Mouse (Mus musculus) liver, postnatal 0 days (tissue): Measurements from ENCODE around the gene Serpina3m. TPM values are rescaled to one million over a fixed set of nuclear protein-coding genes. Genes with fewer than 3 reads are reported as not detected.
"Not testable (repeated sequence)": the region's sequence is repeated elsewhere in the genome, so short reads cannot be mapped to it uniquely, and the experiment has no call there.

Experiments used
- ATAC-seq: fragments of 200-750 bp; cut with Nextera tagmentation; 2 replicates; pipeline ENCODE4 v1.8.0; 2017; ENCODE audit warnings: mild to moderate bottlenecking, moderate library complexity
- DNase-seq: peaks from one replicate; pipeline ENCODE4 v3.0.0-alpha.2; 2016
- H3K27ac ChIP-seq: fragments of 300-500 bp; sonication (generic); 2 replicates; pipeline ENCODE4 v1.5.1; 2014; ENCODE audit warnings: antibody characterized with exemption, moderate library complexity, mild to moderate bottlenecking, low read depth
- H3K27me3 ChIP-seq: fragments of 300-500 bp; sonication (generic); 2 replicates; pipeline ENCODE4 v1.6.1; 2014; ENCODE audit warnings: low read length, control low read depth, mixed read lengths; ENCODE audit not compliant: insufficient read depth
- H3K36me3 ChIP-seq: fragments of 300-500 bp; sonication (generic); replicated peaks from 2 replicates; pipeline ENCODE4 v1.6.1; 2014; ENCODE audit warnings: mild to moderate bottlenecking, control low read depth, low read length, moderate library complexity, mixed read lengths; ENCODE audit not compliant: insufficient read depth
- H3K4me1 ChIP-seq: fragments of 300-500 bp; sonication (generic); 2 replicates; pipeline ENCODE4 v1.6.1; 2014; ENCODE audit warnings: antibody characterized with exemption, mild to moderate bottlenecking, control low read depth; ENCODE audit not compliant: insufficient read depth
- H3K4me2 ChIP-seq: fragments of 300-500 bp; sonication (generic); 2 replicates; pipeline ENCODE4 v1.6.1; 2014; ENCODE audit warnings: low read depth, mild to moderate bottlenecking, low read length, moderate library complexity, mixed read lengths
- H3K4me3 ChIP-seq: fragments of 300-500 bp; sonication (generic); 2 replicates; pipeline ENCODE4 v1.5.1; 2014; ENCODE audit warnings: low read depth, low read length
- H3K9ac ChIP-seq: fragments of 300-500 bp; sonication (generic); replicated peaks from 2 replicates; pipeline ENCODE4 v1.6.1; 2014; ENCODE audit warnings: mild to moderate bottlenecking, moderate library complexity
- H3K9me3 ChIP-seq: fragments of 300-500 bp; sonication (generic); 2 replicates; pipeline ENCODE4 v1.6.1; 2016; ENCODE audit warnings: mild to moderate bottlenecking, control low read depth, low read length, mixed read lengths
- CTCF ChIP-seq: sonication (generic); IDR thresholded peaks from 2 replicates; pipeline ENCODE4 v1.5.1; 2016; ENCODE audit warnings: antibody characterized with exemption, low read depth
- EP300 ChIP-seq: IDR thresholded peaks from 2 replicates; pipeline ENCODE4 v1.6.1; 2016; ENCODE audit warnings: antibody characterized with exemption, low read depth, mild to moderate bottlenecking
- WGBS: fragments of 180-500 bp; shearing (Covaris S2); extraction: QIAGEN DNeasy Blood & Tissue Kit; methylation state at CpG from one replicate; pipeline ENCODE4 v1.1.7; 2014; ENCODE audit not compliant: insufficient replicate concordance; 5-methylcytosine and 5-hydroxymethylcytosine counted together
- polyA plus RNA-seq: library from polyadenylated mRNA; unstranded; fragments of >200 nt; fragmentation: Nextera tagmentation; extraction: Ambion mirVana; gene quantifications from 2 replicates; pipeline ENCODE4 v1.2.1, GENCODE M21; 2015

Gene Serpina3m
- polyA plus RNA-seq, 1 experiment from 2014 or later: 370 TPM

- TF ChIP-seq CTCF: peak; percentile 73
- not testable (repeated sequence) for H3K4me1 ChIP-seq, H3K4me2 ChIP-seq, H3K36me3 ChIP-seq, H3K9ac ChIP-seq, H3K27ac ChIP-seq, H3K27me3 ChIP-seq, H3K4me3 ChIP-seq, H3K9me3 ChIP-seq
- WGBS: 17% methylated on average over 3 of the region's 3 CpGs
- ATAC-seq: peak; percentile 77
- DNase-seq: peak; percentile 72
Measured at GRCm38 (mm10) chr12:104351812-104352211, 13.5 kb downstream of the Serpina3m start.

DNA sequence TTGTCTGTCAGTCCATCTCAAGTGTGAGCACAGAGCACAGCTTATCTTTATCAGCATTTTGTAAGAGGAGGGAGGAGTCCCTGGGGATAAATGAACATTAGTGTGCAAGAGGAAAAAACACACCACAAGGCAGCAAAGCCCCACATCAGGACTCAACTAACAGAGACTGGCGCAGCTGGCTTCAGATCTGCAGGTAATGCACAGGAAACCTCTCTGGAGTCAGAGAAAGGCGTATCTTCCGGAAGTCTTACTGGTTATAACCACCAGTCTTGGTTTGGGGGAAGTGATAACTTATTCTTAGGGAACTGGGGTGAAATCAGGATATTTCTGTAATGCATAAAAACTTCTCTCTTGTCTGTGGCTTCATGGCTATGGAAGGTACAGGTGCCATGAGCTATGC, 17.7 kb downstream of the Serpina3m start:
- Histone ChIP-seq H3K9me3 (no peaks in the 10 kb centered on the region), H3K27ac (no peak overlapping the region), H3K36me3 (no peaks in the 10 kb centered on the region), H3K9ac (no peak overlapping the region), H3K4me1 (no peaks in the 10 kb centered on the region), H3K27me3 (no peaks in the 10 kb centered on the region), H3K4me3 (no peak overlapping the region), H3K4me2 (no peak overlapping the region)
- ATAC-seq (no peak), DNase-seq (peak; percentile 8)
- no peak for TF ChIP-seq CTCF
- no peak for TF ChIP-seq EP300
- 56% methylated on average over 3 of the region's 3 CpGs for WGBS

GRCm38 (mm10) chr12:104369986-104370385, 31.7 kb downstream of the Serpina3m start:
- Histone ChIP-seq H3K27me3 (no peaks in the 10 kb centered on the region), H3K27ac (no peak overlapping the region), H3K9me3 (no peaks in the 10 kb centered on the region), H3K4me1 (no peaks in the 10 kb centered on the region), H3K4me3 (no peak overlapping the region), H3K36me3 (no peaks in the 10 kb centered on the region), H3K9ac (no peak overlapping the region), H3K4me2 (no peak overlapping the region)
- no peak for ATAC-seq
- peak; percentile 6 for DNase-seq
- 77% methylated on average over 3 of the region's 3 CpGs for WGBS
- TF ChIP-seq CTCF (no peak), EP300 (no peak)

- ATAC-seq, H3K4me2 ChIP-seq, H3K36me3 ChIP-seq, H3K4me3 ChIP-seq, H3K27me3 ChIP-seq, H3K27ac ChIP-seq, H3K9ac ChIP-seq, H3K4me1 ChIP-seq, H3K9me3 ChIP-seq: not testable (repeated sequence)
- DNase-seq: peak; percentile 3
- WGBS: 70% methylated on average over 5 of the region's 5 CpGs
Measured at GRCm38 (mm10) chr12:104377179-104377578, 38.9 kb downstream of the Serpina3m start.

- H3K4me3 ChIP-seq, H3K27me3 ChIP-seq, ATAC-seq, H3K9ac ChIP-seq, H3K9me3 ChIP-seq, H3K27ac ChIP-seq, H3K36me3 ChIP-seq, DNase-seq, H3K4me1 ChIP-seq, H3K4me2 ChIP-seq: not testable (repeated sequence)
- 60% methylated on average over 2 of the region's 2 CpGs for WGBS
Measured at GRCm38 (mm10) chr12:104378351-104378750, 40.1 kb downstream of the Serpina3m start.

DNA sequence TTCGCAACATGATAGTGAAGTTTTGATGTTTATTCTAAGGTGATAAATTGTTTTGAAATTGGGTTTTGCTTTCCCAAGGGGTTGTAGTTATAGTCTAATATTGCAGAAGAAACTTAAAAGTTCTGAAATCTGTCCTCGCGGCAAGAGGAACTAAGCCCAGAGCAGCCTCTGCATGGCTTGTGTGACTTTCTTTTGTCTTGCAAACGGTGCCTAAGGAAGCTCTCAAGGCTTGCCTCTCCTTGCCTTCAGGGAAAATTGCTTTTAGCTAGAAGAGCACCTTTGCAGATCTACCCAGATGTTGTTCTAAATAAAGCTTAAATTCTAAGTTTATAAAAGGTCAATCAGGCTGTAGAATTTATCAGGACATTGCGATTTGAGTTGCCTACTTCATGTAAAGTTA, 40.5 kb downstream of the Serpina3m start:
- H3K4me3 ChIP-seq, H3K4me2 ChIP-seq, H3K27ac ChIP-seq, H3K36me3 ChIP-seq, H3K9me3 ChIP-seq, H3K4me1 ChIP-seq, H3K27me3 ChIP-seq, ATAC-seq, H3K9ac ChIP-seq: not testable (repeated sequence)
- 56% methylated on average over 5 of the region's 5 CpGs for WGBS
- peak; percentile 8 for DNase-seq

DNA sequence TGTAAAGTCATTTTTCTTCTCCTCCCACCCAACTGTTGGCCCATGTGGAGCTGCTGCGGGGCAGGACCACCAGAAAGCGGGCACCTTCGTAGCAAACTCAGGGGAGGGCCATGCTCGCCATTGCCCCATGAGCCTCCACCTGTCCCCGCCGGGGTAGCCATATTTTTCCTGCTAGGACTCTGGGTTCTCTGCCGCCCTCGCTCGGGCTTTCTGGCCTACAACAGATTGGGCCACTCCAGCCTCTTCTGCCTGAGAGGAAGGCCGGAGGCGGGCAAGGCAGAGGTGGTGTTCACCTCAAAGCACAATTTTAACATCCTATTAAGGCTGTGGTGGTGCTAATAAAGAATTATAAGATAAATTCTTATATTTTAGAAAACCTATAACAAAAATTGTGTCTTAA, 41.6 kb downstream of the Serpina3m start:
- WGBS: 87% methylated on average over 11 of the region's 11 CpGs
- no peak for ATAC-seq

GRCm38 (mm10) chr12:104381071-104381604, 42.9 kb downstream of the Serpina3m start:
- not testable (repeated sequence) for H3K36me3 ChIP-seq, H3K9ac ChIP-seq, ATAC-seq, H3K4me1 ChIP-seq, H3K27ac ChIP-seq, H3K27me3 ChIP-seq, H3K9me3 ChIP-seq, H3K4me3 ChIP-seq, H3K4me2 ChIP-seq
- peak; percentile 3 for DNase-seq
- 84% methylated on average over 8 of the region's 8 CpGs for WGBS

More for the DNA sequence above, 41.6 kb downstream of the Serpina3m start:
- Histone ChIP-seq H3K27ac (no peak overlapping the region), H3K9me3 (no peaks in the 10 kb centered on the region), H3K9ac (no peak overlapping the region), H3K4me1 (peaks cover 3% of the 10 kb centered on the region; the same call in 1 of the 2 replicates), H3K36me3 (no peaks in the 10 kb centered on the region), H3K4me3 (no peak overlapping the region), H3K27me3 (no peaks in the 10 kb centered on the region), H3K4me2 (no peak overlapping the region)
- TF ChIP-seq CTCF (no peak), EP300 (no peak)
- DNase-seq: peak; percentile 8
